Mouse (Mus musculus): ENCODE measurements around the gene Shisa7.
"Not testable (repeated sequence)": the region's sequence is repeated elsewhere in the genome, so short reads cannot be mapped to it uniquely, and the experiment has no call there.

Shisa7 gene

GRCm38 (mm10) chr7:4844917-4845309 is 417 bp upstream of the Shisa7 start:
- peak; percentile 91 for DNase-seq (ENCODE audit: low spot score)

GRCm38 (mm10) chr7:4843604-4844244 is 772 bp downstream of the Shisa7 start:
- peak; percentile 85 for DNase-seq (ENCODE audit: low spot score)

- peak; percentile 60 for DNase-seq (ENCODE audit: low spot score)
Measured at GRCm38 (mm10) chr7:4842634-4843131, 1.8 kb downstream of the Shisa7 start.

DNA sequence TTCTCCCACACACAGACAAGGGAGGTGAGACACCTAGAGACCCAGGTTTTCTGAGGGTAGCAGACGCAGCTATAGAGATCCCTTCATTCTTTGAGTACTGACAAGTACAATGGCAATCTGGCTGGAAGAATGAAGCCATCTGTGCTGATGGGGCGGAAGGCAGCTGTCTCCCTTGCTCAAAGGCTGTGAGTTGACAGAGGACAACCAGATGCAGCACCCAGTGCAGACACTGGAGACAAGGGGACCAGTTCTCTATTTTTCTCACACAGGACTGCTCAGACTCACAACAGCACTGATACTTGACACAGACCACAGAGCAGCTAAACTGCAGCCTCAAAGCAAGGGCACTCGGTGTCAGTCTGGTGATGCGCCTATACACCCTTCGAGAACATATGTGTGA is 2.4 kb downstream of the Shisa7 start:
- DNase-seq (ENCODE audit: low spot score), result peak; percentile 67

DNA sequence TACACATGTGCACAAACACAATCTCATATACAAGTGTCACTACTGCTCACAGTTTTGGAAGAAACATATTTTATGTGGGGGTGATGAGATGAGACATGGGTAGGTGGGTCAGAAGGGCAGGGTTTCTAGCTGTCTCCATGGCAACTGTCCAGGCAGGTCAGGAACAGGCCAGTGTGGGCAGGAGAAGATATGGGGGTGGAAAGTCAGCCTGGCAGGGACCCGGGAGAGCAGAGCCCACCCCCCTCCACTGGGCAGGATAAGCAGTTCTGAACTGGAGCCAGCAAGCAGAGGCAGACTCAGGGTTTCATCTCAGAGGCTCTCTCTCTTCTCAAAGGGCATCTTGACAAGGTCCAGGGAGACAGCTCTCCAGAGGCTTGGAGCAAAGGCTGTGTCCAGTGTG is 6.9 kb downstream of the Shisa7 start:
- DNase-seq (ENCODE audit: low spot score), result no peak

- peak; percentile 40 for DNase-seq (ENCODE audit: low spot score)
Measured at GRCm38 (mm10) chr7:4836351-4836792, 8.1 kb downstream of the Shisa7 start.

DNA sequence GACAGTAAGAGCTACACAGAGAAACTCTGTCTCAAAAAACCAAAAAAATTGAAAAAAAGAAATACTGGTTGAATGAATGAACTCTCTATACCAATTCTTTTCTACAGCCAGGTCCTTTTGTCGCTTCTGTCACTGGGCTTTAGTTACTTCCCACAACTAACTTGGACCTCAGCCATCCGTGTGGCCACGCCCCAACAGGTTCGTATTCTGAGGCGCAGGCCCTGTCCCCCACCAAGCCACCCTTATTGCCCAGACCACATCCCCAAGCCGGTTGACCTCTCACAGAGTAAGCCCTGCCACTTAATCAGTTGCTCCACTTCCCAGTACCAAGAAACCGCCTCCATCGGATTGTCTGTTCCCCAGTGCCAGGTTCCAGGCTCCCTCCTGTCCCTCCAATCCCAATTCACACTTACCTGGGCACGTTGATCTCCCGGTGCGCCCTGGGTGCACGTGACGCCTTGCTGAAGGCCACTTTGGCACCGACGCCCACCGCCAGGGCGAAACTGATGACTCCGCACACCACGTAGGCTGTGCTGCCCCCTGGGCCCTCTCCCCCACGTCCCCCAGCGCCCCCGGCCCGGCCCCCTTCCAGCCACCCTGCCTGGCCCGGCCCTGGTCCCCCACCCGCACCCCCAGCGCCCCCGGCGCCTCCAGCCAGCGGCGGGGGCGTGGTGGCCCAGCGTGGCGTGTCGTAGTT is 8.7 kb downstream of the Shisa7 start:
- DNase-seq (ENCODE audit: low spot score), result peak; percentile 32

DNA sequence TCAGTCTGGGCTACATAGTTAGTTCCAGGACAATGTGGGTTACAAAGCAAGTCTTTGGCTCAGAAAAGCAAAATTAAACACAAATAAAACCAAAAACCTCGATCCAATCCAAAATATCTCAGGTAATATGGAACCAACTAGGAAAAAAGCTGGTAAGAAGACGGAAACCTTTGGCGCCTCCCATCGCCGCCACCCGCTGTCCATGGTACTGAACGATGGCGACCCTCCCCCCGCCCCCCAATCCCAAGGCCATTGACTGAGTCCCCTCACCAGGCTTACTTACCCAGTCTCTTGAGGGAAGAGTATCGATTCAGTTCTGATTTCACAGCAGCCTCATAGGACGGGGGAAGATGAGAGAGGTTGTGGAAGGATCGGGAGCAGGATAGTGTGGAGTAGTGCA is 14.0 kb downstream of the Shisa7 start:
- no peak for DNase-seq (ENCODE audit: low spot score)

DNA sequence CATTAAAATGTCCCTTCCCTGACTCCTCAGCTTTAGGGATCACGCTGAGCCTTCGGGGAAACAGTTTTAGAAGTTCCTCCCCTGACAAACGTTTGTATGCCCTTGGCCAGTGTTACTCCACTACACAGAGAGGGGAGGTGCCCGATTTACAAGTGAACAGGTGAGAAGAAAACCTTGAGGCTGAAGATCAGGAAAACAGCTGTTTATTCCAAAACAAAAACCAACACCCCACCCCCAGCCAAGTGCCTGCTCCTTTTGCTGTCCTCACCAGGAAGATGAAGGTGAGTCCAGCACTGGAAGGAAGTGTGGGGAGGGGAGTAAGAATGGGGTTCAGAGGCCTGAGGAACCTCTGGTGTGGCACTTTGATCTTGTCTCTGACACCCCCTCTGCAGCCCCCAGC is 19.1 kb downstream of the Shisa7 start:
- no peak for DNase-seq (ENCODE audit: low spot score)

- no peak for DNase-seq (ENCODE audit: low spot score)
Measured at GRCm38 (mm10) chr7:4822162-4822907, 22.2 kb downstream of the Shisa7 start.

DNA sequence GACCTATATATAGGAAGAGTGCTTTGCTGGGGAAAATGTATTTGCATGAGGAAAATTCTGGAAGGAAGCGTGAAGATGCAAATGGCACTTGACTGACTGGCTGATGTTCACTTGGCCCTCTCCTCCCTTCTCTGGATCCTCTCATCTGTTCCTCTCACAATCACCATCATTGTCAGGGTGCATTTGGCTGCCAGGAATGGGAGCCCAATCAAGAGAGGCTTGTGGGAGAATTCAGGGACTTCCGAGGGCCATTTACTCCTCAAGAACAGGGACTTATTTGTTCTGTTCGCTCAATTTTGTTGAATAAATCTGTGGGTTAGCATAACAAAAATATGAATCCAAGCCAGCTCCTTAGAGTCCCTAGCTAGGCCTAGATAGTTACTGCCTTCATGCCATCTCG is 22.8 kb downstream of the Shisa7 start:
- DNase-seq (ENCODE audit: low spot score), result peak; percentile 43

GRCm38 (mm10) chr7:4820925-4821324 is 23.6 kb downstream of the Shisa7 start:
- not testable (repeated sequence) for DNase-seq (ENCODE audit: low spot score)

DNA sequence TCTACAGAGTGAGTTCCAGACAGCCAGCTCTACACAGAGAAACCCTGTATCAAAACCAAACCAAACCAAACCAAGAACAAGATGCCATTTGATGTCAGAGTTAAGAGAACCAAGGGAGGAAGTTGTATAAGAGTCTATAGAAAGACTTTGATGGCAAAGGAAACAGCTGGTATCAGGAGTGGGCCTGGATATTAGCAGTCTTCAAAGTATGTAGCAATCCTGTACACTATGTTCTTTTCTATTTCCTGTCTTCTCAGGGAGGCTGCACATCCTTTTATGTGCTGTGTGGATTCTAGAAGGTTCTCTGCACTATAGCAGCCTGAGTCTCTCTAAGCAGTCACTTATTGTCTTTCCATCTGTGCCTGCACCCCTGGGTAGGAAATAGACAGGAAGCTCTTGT is 27.9 kb downstream of the Shisa7 start:
- DNase-seq (ENCODE audit: low spot score), result no peak

- DNase-seq (ENCODE audit: low spot score), result no peak
Measured at GRCm38 (mm10) chr7:4813105-4813791, 31.2 kb downstream of the Shisa7 start.

DNA sequence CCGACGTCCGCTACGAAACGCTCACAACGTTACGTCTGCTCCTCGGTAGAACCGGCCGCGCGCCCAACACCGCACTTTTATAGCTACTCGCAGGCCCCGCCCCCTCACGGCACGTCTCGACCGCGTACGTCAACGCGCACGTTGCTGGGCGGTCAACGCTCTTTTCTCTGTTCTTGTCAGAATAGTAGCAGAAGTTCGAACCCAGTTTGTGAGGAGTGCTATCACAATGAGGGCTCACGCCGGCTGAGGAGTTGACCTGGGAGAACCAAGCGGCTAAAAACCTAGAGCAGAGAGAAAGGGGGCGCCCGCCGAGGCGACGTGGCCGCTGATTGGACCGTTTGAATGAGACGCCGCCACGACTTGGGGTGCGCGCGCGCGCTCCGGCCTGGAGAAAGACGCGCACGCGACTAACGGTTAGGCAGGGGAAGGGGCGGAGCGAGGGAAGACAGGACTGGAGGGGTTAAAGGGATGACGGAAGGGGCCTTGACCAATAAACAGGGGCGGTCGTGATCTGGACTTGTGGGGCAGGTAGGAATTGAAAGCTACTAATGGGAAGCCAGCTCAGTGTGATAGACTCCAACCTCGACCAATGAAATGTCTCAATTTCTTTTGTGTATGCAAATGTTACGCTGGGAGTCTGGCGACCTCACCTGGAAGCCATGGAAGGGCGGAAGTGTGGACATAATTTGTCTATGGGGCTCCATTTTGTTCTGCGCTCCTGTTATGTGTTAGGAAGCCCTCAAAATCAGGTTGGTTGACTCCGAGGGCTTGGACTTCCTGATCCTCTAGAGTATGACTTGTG is 32.0 kb downstream of the Shisa7 start, which contains the start of gene Ube2s:
Ube2s (minus strand) TSS at position 288 of the 802 bp plus-strand sequence.
- DNase-seq (ENCODE audit: low spot score), result peak; percentile 98

DNA sequence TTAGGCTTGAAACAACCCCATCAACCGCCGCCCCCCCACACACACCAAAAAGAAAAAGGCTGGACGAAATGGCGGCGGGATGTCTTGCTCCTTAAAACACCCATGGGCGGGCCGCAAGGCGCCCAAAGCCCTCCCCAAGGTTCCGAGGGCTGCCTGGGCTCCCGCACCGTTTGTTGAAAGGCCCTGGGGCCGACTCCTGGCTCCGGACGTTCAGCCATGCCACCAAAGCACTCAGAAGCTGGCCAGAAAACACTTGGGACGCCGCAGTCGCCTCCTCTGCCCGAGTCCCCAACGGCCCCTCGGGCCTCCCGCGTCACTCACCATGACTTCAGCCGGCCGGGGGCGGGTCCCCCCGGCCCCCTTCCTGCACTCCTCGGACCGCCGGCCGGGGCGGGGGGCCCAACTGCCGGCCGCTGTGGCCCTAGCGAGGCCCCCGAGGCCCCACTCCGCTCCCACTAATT is 32.6 kb downstream of the Shisa7 start:
- peak; percentile 51 for DNase-seq (ENCODE audit: low spot score)

- DNase-seq (ENCODE audit: low spot score), result not testable (repeated sequence)
Measured at GRCm38 (mm10) chr7:4811131-4811530, 33.4 kb downstream of the Shisa7 start.

- peak; percentile 57 for DNase-seq (ENCODE audit: low spot score)
Measured at GRCm38 (mm10) chr7:4806716-4807115, 37.8 kb downstream of the Shisa7 start.

DNA sequence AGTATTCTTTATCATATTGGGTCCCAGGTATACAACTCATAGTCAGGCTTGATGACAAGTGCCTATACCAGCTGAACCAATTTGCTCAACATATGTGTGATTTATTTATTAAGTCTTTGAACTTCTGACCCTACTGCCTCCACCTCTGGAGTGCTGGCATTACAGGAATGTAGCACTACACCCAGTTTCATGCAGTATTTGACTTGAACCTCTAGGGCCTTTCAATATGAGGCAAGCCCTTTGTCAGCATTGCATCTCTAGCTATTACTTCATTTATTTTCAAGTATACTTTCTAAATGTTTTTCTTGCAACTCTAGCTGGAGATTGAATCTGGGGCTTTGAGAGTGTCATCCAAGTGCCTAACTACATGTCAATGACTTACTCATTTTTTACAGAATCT is 42.2 kb downstream of the Shisa7 start:
- DNase-seq (ENCODE audit: low spot score), result no peak

GRCm38 (mm10) chr7:4795767-4796433 is 48.6 kb downstream of the Shisa7 start:
- DNase-seq (ENCODE audit: low spot score), result peak; percentile 30
